Mouse (Mus musculus): ENCODE measurements around the gene Cpne5. TPM values are rescaled to one million over a fixed set of nuclear protein-coding genes. Genes with fewer than 3 reads are reported as not detected.
"Not testable (repeated sequence)": the region's sequence is repeated elsewhere in the genome, so short reads cannot be mapped to it uniquely, and the experiment has no call there.

Gene Cpne5
- polyA plus RNA-seq (2015; fragmentation: Nextera tagmentation; extraction: Ambion mirVana) = 18.9 and 20.2 TPM in 2 replicates

DNA sequence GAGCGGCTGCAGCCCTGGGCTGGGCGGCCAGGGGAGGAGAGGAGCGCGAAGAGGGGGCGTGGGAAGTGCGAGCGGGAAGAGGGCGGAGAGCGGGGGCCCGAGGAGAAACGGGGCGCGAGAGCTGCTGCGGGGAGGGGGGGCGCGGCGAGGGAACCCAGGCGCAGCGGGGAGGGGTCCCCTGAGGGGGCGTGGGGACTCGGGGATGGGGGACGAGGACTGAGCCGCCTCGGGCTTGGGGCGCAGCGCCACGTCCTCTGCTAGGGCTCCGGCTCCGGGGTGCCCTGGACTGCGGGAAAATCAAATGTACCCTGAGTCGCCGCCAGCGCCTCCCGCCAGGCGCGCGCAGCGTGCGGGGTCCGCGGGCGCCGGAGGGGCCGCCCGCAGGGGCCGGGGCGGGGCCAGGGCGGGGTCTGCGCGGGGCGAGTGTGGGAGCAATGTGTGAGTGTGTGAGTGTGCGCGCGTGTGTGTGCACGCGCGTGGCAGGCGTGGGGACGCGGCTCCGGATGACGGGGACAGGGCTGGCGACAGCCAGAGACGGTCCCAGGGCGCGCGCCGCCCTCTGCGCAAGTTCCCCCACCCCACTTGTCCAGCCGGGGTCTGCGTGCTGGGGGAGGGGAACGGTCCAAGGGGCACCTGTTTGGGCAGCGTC lies at the start of gene Cpne5:
TSS of gene Cpne5 (minus strand) at position 396 of the 649 bp plus-strand sequence.
- H3K9ac ChIP-seq = peak within 1 kb of the TSS; percentile 79
- H3K9me3 ChIP-seq = no peaks in the 10 kb centered on the region
- peaks cover 63% of the 10 kb centered on the region for H3K27me3 ChIP-seq
- peak within 1 kb of the TSS; percentile 99 for H3K4me2 ChIP-seq
- H3K27ac ChIP-seq = 0 out of 2 replicates have a peak within 1 kb of the TSS, but pooled peaks have one; percentile 8
- H3K36me3 ChIP-seq = no peaks in the 10 kb centered on the region
- WGBS = under 1% methylated on average over 60 of the region's 73 CpGs
- H3K4me3 ChIP-seq = peak within 1 kb of the TSS; percentile 65
- peaks cover 30% of the 10 kb centered on the region for H3K4me1 ChIP-seq (replicated peaks)
- ATAC-seq (ENCODE audit: low FRiP score) = peak; percentile 57

DNA sequence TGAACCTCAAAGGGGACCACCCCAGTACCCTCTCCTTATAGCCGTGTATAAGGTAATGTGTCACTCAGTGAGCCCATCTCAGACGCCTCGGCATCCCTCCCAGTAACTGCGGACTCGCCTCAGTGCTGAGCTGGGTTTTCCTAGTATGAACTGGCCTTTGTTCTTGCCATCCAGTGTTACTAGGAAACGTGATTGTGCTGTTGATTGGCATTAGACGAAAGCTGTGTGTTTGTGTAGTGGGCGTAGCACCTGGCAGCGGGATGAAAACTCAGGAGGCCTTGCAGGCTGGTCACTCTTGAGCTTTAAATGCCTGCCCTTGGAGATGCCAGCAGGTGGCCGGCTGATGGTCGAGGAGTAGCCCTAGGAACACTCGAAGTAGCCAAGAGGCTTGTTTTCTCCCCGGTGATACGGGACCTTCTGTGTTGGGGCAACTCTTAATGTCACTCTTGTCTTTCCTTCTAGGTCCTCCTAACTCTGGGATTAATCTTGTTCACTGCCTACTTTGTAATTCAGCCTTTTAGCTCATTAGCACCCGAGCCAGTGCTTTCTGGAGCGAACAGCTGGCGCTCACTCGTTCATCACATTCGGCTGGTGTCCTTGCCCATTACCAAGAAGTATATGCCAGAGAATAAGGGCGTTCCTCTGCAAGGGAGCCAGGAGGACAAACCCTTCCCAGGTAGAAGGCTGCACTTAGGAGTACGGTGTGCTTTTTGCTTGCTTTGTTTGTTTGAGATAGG lies 44.4 kb upstream of the Cpne5 start:
- Histone ChIP-seq H3K9me3 (no peaks in the 10 kb centered on the region), H3K9ac (peak overlapping the region; percentile 30; the same call in 1 of the 2 replicates), H3K36me3 (peaks cover 54% of the 10 kb centered on the region), H3K4me3 (no peak overlapping the region), H3K4me2 (no peak overlapping the region), H3K27ac (peak overlapping the region; percentile 74), H3K27me3 (no peaks in the 10 kb centered on the region), H3K4me1 (replicated peaks) (peaks cover 13% of the 10 kb centered on the region)
- 48% methylated on average over 21 of the region's 21 CpGs for WGBS
- no peak for ATAC-seq (ENCODE audit: low FRiP score)

DNA sequence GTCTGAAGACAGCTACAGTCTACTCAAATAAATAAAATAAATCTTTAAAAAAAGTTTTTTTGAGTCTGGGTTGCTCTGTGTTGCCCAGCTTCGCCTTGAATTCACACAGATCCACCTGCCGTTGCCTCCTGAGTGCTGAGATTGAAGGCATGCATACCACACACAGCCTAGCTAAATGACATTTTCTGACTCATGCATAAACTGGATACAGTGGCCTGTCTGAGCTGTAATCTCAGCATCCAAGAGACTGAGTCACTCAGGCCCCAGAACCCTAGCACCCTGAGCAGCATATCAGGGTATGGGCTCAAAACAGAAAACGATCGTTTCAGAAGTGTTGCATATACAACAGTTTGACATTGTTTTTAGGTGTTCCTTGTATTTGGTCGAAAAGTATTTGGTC lies 43.6 kb upstream of the Cpne5 start:
- Histone ChIP-seq H3K36me3 (peaks cover 53% of the 10 kb centered on the region), H3K27me3 (no peaks in the 10 kb centered on the region), H3K27ac (no peak overlapping the region), H3K4me2 (no peak overlapping the region), H3K4me1 (replicated peaks) (peaks cover 13% of the 10 kb centered on the region), H3K9me3 (no peaks in the 10 kb centered on the region), H3K4me3 (no peak overlapping the region), H3K9ac (no peak overlapping the region)
- no peak for ATAC-seq (ENCODE audit: low FRiP score)
- WGBS = 87% methylated on average over 5 of the region's 5 CpGs

DNA sequence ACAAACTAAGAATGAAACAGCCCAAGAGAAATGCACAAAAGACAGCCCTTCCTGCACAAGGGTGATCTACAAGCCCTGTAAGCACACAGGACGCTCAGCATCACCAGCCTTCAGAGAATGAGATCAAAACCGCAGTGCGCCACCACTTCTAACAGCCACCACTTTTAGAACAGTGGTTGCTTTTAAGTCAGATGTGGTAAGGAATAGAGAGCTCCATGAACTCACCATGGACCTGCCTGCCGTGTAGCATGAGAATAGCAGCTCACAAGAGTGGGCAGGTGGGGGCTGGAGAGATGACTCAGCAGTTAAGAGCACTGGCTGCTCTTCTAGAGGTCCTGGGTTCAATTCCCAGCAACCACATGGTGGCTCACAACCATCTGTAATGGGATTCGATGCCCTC lies 42.5 kb upstream of the Cpne5 start:
- H3K36me3 ChIP-seq = peaks cover 44% of the 10 kb centered on the region
- H3K9ac ChIP-seq = no peak overlapping the region
- no peaks in the 10 kb centered on the region for H3K9me3 ChIP-seq
- H3K4me1 ChIP-seq (replicated peaks) = peaks cover 13% of the 10 kb centered on the region
- no peak for ATAC-seq (ENCODE audit: low FRiP score)
- H3K4me2 ChIP-seq = no peak overlapping the region
- 93% methylated on average over 5 of the region's 5 CpGs for WGBS
- no peak overlapping the region for H3K4me3 ChIP-seq
- no peaks in the 10 kb centered on the region for H3K27me3 ChIP-seq
- no peak overlapping the region for H3K27ac ChIP-seq

DNA sequence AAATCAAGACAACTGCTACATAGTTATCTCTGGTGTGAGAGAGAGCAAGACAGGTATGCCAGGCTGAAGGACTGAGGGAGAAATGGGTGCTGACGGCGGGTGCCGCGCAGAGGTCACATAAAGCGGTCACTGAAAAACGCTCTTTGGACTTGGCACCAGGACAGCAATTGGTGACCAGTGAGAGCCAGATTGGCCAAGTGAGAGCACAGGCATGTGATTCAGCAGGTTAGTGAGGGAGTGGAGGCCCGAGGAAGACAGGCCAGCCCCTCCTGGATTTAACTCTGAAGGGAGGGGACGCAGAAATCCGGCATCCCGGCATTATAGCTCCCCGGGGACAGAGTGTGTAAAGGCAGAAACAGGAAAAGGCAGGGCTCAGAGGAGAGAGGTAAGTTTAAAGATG lies 35.9 kb upstream of the Cpne5 start:
- no peak for ATAC-seq (ENCODE audit: low FRiP score)

DNA sequence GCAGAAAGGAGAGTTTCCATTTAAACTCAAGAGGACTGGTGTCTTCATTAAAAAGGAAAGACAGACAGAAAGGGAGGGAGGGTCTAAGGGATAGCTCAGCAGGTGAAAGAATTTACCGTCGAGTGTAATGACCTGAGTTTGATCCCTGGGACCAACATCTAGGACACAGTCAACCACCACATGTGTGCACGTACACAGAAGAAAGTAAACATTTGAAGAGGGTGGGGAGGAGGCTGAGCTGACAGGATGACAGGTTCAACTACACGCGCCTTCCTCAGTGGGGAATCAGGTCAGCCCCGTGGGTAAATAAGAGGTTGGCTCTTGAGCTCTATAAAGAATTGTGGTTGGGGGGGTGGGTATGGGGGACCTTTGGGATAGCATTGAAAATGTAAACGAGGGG lies 35.2 kb upstream of the Cpne5 start:
- Histone ChIP-seq H3K9ac (no peak overlapping the region), H3K9me3 (no peaks in the 10 kb centered on the region), H3K27ac (no peak overlapping the region), H3K36me3 (peaks cover 3% of the 10 kb centered on the region; the same call in 1 of the 2 replicates), H3K4me3 (no peak overlapping the region), H3K27me3 (no peaks in the 10 kb centered on the region), H3K4me2 (no peak overlapping the region), H3K4me1 (replicated peaks) (peaks cover 27% of the 10 kb centered on the region)
- no peak for ATAC-seq (ENCODE audit: low FRiP score)
- 86% methylated on average over 7 of the region's 7 CpGs for WGBS

More for the DNA sequence above, 35.9 kb upstream of the Cpne5 start:
- Histone ChIP-seq H3K27me3 (no peaks in the 10 kb centered on the region), H3K4me2 (no peak overlapping the region), H3K27ac (no peak overlapping the region), H3K36me3 (peaks cover 10% of the 10 kb centered on the region; the same call in 1 of the 2 replicates), H3K4me1 (replicated peaks) (peaks cover 24% of the 10 kb centered on the region), H3K9me3 (no peaks in the 10 kb centered on the region), H3K9ac (no peak overlapping the region), H3K4me3 (no peak overlapping the region)
- whole genome bisulfite sequencing = 84% methylated on average over 11 of the region's 11 CpGs

DNA sequence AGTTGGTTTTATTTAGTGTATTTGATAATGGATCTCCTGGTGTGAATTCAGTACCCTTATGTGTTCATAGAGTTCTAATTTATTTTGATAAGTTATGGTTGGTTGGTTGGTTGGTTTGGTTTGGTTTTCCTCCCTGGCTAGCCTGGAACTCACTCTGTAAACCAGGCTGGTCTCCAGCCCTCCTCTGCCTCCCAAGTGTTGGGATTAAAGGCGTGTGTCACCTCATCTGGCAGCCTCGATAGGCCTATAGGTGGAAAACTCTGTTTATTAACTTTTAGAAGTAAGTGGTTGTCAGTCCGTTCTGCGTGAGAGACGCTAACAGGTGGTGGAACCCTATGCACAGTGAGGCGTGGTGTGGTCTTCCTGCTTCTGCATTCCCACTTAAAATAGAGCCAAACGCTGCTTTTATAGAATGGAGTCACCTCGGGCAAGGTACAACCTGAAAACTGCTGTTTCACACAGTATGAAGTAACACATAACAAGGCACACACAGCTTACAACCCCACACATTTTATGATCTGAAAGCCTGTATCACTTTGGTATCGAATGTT lies 32.3 kb upstream of the Cpne5 start:
- Histone ChIP-seq H3K9ac (peak overlapping the region; percentile 98; the same call in 1 of the 2 replicates), H3K4me3 (no peak overlapping the region), H3K9me3 (no peaks in the 10 kb centered on the region), H3K27ac (no peak overlapping the region), H3K4me2 (peak overlapping the region; percentile 72), H3K27me3 (no peaks in the 10 kb centered on the region), H3K36me3 (no peaks in the 10 kb centered on the region), H3K4me1 (replicated peaks) (peaks cover 31% of the 10 kb centered on the region)
- ATAC-seq (ENCODE audit: low FRiP score) = no peak
- WGBS = 95% methylated on average over 9 of the region's 9 CpGs

DNA sequence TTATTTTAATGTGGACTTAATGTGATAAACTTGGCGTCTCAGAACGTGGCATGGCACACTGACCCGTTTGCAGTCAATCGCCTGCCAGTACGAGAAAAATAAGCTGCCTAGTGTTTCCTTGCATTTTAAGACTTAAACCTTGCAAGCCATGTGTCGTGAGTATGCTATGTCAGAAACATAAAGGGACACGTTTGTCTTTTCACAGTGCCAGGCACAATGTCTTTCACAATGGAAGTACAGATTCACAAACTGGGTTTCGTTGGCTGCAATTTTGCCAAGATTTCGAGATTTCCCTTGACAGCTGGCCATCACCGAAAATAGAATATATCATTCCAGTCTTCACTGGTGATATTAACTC lies 31.4 kb upstream of the Cpne5 start:
- no peaks in the 10 kb centered on the region for H3K27me3 ChIP-seq
- H3K36me3 ChIP-seq = no peaks in the 10 kb centered on the region
- ATAC-seq (ENCODE audit: low FRiP score) = no peak
- H3K9me3 ChIP-seq = no peaks in the 10 kb centered on the region
- peak overlapping the region; percentile 92 for H3K27ac ChIP-seq
- H3K9ac ChIP-seq = peak overlapping the region; percentile 98
- peaks cover 36% of the 10 kb centered on the region for H3K4me1 ChIP-seq (replicated peaks)
- H3K4me2 ChIP-seq = peak overlapping the region; percentile 72
- peak overlapping the region; percentile 88 for H3K4me3 ChIP-seq
- 21% methylated on average over 10 of the region's 10 CpGs for WGBS

DNA sequence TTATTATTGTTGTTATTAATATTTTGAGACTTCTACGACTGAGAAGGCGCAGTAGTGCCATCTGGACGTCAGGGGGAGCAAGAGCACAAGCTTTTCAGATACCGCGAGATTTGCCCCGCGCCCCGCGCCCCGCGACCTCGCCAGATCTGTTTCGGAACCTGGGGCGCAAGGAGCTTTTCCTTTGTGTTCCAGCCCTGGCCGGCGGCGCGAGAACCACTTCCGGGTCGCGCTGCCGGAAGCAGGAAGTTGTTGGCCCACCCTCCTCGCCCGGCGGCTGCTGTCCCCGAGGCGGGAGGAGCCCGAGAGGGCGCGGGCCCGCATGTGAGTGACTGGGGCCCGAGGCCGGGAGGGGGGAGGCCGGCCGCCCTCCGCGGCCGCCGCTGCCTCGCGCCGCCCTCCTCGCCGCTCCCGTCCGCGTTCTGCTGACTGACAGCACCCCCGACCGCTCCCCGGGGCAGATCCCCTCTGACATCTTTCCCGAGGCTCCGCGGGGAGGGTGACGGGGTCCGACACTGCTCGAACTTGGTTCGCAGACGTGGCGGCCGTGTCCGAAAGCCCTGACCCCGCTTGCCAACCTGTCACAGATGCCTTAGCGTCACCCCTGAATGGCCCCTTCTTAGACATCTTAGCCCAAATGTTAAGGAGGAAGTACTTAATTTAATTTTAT lies 30.8 kb upstream of the Cpne5 start, which contains the start of gene BC004004:
TSS of gene BC004004 (plus strand) at position 107 of the 667 bp plus-strand sequence.
- no peaks in the 10 kb centered on the region for H3K36me3 ChIP-seq
- H3K4me2 ChIP-seq = peak within 1 kb of the TSS; percentile 72
- no peaks in the 10 kb centered on the region for H3K9me3 ChIP-seq
- peaks cover 35% of the 10 kb centered on the region for H3K4me1 ChIP-seq (replicated peaks)
- peak within 1 kb of the TSS; percentile 92 for H3K27ac ChIP-seq
- under 1% methylated on average over 42 of the region's 63 CpGs for WGBS
- peak within 1 kb of the TSS; percentile 98 for H3K9ac ChIP-seq
- no peaks in the 10 kb centered on the region for H3K27me3 ChIP-seq
- H3K4me3 ChIP-seq = peak within 1 kb of the TSS; percentile 88
- peak; percentile 92 for ATAC-seq (ENCODE audit: low FRiP score)

DNA sequence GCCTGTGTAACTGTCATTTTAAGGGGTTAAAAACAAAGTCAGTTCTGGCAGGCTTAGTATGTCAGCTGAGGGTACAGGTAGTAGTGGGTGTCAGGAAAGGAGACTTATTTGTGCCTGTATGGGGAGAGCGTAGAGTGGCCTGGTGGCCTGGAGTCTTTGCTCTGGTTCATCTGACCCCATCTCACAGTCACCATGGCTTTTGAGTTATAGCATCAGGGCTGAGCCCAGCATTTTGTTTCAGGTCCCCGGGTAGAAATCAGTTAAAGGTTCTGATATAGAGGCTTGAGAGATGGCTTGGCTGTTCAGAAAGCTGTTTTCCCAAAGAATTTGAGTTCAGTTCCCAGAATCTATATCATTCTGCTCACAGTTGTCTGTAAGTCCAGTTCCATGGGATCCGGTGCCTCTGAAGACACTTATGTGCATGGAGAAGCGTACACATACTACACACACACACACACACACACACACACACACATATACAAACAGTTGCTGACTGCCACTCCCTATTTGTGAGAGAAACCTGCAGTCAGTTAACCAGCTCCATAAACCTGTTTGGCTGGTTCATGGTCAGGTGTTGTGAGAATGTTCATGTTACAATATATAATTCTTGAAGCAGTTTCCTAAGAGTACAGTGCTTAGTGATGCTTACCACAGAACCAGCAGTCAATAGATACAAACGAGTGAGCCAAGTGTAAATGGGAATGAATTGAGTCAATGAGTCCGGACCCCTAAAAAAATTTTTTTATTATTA lies 30.1 kb upstream of the Cpne5 start:
- Histone ChIP-seq H3K27ac (peak overlapping the region; percentile 92; the same call in 1 of the 2 replicates), H3K27me3 (no peaks in the 10 kb centered on the region), H3K4me1 (replicated peaks) (peaks cover 37% of the 10 kb centered on the region), H3K9me3 (no peaks in the 10 kb centered on the region), H3K4me2 (peak overlapping the region; percentile 72), H3K9ac (peak overlapping the region; percentile 98), H3K36me3 (no peaks in the 10 kb centered on the region), H3K4me3 (peak overlapping the region; percentile 88)
- peak; percentile 36 for ATAC-seq (ENCODE audit: low FRiP score)
- 67% methylated on average over 6 of the region's 6 CpGs for WGBS

DNA sequence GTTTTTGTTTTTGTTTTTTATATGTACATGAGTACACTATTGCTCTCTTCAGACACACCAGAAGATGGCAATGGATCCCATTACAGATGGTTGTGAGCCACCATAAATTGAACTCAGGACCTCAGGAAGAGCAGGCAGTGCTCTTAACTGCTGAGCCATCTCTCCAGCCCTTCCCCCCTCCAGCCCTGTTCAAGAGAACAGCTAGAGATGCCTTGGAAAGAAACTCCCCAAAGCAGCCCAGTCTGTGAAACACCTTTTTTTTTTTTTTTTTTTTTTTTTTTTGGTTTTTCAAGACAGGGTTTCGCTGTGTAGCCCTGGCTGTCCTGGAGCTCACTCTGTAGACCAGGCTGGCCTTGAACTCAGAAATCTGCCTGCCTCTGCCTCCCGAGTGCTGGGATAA lies 29.1 kb upstream of the Cpne5 start:
- not testable (repeated sequence) for H3K27ac ChIP-seq; H3K27me3 ChIP-seq; H3K36me3 ChIP-seq; H3K9me3 ChIP-seq; ATAC-seq (ENCODE audit: low FRiP score); H3K9ac ChIP-seq; H3K4me2 ChIP-seq; H3K4me3 ChIP-seq
- H3K4me1 ChIP-seq (replicated peaks) = peaks cover 47% of the 10 kb centered on the region
- WGBS = 92% methylated on average over 2 of the region's 2 CpGs
